Mouse (Mus musculus) C3H10T1/2 (cell line): ENCODE data around the gene Vmn1r236. TPM values are rescaled to one million over a fixed set of nuclear protein-coding genes. Genes with fewer than 3 reads are reported as not detected.

Experiments
- polyA plus RNA-seq, 2 experiments: library from polyadenylated mRNA; unstranded; fragments of >200 nt; fragmentation: generic; extraction: Trizol; gene quantifications; one replicate each; pipeline ENCODE4 v1.2.1; 2012; ENCODE audit warnings: missing spikeins in 2 of 2

Gene Vmn1r236
- not detected for polyA plus RNA-seq

GRCm38 (mm10) chr17:21282642-21283041 is at the start of gene Vmn1r236:
Gene Vmn1r236 (plus strand): TSS chr17:21282942.

GRCm38 (mm10) chr17:21256111-21256510 is 26.6 kb upstream of the Vmn1r236 start, which contains the start of gene Vmn1r235:
Gene Vmn1r235 (plus strand): TSS chr17:21256411.

GRCm38 (mm10) chr17:21311565-21311964 is 28.8 kb downstream of the Vmn1r236 start, which contains the start of gene Vmn1r237:
Gene Vmn1r237 (plus strand): TSS chr17:21311865.

Other genes starting within 250 kb of the Vmn1r236 start
- gene Vmn1r234, start 56.9 kb upstream of the Vmn1r236 start, polyA plus RNA-seq: not detected
- gene Vmn1r235, start 26.5 kb upstream of the Vmn1r236 start, polyA plus RNA-seq: not detected
- gene Vmn1r237, start 28.9 kb downstream of the Vmn1r236 start, polyA plus RNA-seq: not detected
- under 1 TPM; 0.02 to 0.52 TPM for gene Zfp677, start 100.8 kb downstream of the Vmn1r236 start, polyA plus RNA-seq
- gene Zfp54, start 140.3 kb downstream of the Vmn1r236 start, polyA plus RNA-seq: under 1 TPM; 0.04 to 0.77 TPM
- gene Zfp51, start 167.4 kb downstream of the Vmn1r236 start, polyA plus RNA-seq: under 1 TPM; 0.04 to 0.90 TPM
- gene Zfp53, start 206.1 kb downstream of the Vmn1r236 start, polyA plus RNA-seq: 1 to 10 TPM in 1 of 2 experiments, under 1 TPM in 1; 0.42 to 1.3 TPM